Mouse (Mus musculus) liver, postnatal 0 days (tissue): ENCODE measurements at regions not wholly inside any gene's neighbourhood (a gene's known extent, or its start where the extent isn't known, plus 50 kb on each side); places are given as distances from the start of the nearest gene placed in this dataset.

Experiments used
- CTCF ChIP-seq: sonication (generic); IDR thresholded peaks from 2 replicates; pipeline ENCODE4 v1.5.1; 2016; ENCODE audit warnings: antibody characterized with exemption, low read depth
- EP300 ChIP-seq: IDR thresholded peaks from 2 replicates; pipeline ENCODE4 v1.6.1; 2016; ENCODE audit warnings: antibody characterized with exemption, low read depth, mild to moderate bottlenecking

- TF ChIP-seq EP300 (no peak), CTCF (no peak)
These were observed 96.5 kb upstream of the Ret start for GRCm38 (mm10) chr6:118293986-118294385.
